Mouse (Mus musculus) duodenum, adult 2 months (tissue): ENCODE results near the gene Hs1bp3. TPM values are rescaled to one million over a fixed set of nuclear protein-coding genes. Genes with fewer than 3 reads are reported as not detected.

Experiments used
- polyA plus RNA-seq: library from polyadenylated mRNA; depleted of rRNA; stranded (reverse); fragments of >200 nt; gene quantifications from 2 replicates; pipeline ENCODE4 v1.2.3, GENCODE M21; 2012; ENCODE audit warnings: low replicate concordance; rRNA removed

The Hs1bp3 gene
- 13.4 and 14.3 TPM in 2 replicates for polyA plus RNA-seq

DNA sequence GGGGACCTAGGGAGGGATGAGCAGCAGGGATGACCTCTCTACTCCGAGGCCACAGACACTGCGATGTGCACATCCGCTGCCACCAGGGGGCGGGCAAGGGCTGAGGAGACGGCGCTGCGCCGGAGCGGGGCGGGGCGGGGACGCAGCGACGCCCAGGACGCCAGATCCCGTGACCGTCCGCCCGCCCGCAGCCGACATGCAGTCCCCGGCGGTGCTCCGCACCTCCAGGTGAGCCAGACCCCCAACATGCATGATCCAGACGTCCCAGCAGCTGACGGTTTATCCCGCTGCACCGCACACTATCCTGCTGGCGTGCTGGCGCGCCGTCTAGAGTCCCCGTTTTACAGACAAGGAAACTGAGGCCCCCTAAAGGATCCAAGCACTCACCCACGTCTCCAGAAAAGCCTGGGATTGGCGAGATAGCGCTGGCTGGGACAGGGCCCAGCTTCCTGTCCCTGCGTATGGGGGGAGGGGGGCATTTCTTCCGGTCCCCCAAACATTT is at the start of gene Hs1bp3:
Gene Hs1bp3 (plus strand): TSS at position 163 of the 502 bp plus-strand sequence.

DNA sequence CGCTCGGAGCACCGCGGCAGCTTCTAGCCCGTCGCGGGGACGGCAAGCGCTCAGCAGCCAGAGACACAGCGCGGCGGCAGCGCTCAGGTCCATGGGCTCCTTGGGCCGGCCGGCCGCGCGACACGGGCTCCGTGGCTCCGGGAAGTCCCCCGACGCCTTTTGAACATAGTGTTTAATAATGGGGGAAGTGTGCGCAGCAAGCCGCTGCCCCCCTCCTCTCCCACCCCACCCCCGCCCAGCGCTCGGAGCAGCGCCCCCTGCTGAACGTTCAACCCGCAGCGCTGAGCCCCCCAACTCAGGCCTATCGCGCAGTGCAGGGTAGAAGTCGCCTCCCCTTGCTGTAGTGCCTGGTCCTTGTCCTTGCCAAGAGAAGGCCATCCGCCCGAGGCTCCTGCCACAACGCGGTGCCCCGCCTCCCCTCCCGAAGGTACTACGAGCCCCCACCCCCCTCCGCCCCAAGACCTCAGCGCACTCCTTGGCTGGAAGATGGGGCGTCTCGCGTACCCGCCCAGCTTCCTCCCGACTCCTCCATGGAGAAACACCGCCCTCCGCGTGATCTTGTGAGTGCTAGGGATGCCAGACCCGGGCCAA is 11.3 kb upstream of the Hs1bp3 start, which contains the start of gene Gdf7:
Gene Gdf7 (minus strand): TSS at position 114 of the 591 bp plus-strand sequence.

Other genes with a start within 250 kb of the Hs1bp3 start
- gene Ldah, start 105.3 kb upstream of the Hs1bp3 start, polyA plus RNA-seq: 8.8 and 10.2 TPM in 2 replicates
- gene Gdf7, start 11.5 kb upstream of the Hs1bp3 start, polyA plus RNA-seq: not detected in 2 replicates
- gene Rhob, start 186.6 kb downstream of the Hs1bp3 start, polyA plus RNA-seq: 71.5 and 248 TPM in 2 replicates